Mouse (Mus musculus) urinary bladder, postnatal 4 days (tissue): ENCODE data around the gene Rcsd1.

ENCODE experiments used
- DNase-seq, 2 experiments: peaks; one replicate each; pipeline ENCODE4 v3.0.0; 2021 to 2022; ENCODE audit warnings: low spot score in 2 of 2

Gene Rcsd1

DNA sequence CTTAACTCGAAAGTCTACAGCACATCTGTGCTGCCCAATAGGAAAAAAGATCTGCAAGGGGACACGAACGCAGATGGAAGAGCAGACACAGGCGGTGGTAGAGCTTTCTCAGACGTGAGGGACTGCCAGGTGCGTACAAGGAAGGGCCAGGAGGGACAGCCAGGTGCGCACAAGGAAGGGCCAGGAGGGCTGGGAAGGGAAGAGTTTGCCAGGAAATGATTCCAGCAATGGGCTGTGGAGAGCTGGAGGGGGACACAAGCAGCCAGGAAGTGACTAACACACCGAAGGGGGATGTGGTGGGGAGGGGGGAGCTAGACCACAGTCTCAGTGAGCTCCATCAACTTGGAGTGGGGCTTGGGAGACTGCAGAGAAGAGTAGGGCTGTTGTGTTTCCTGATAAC, 79.6 kb downstream of the Rcsd1 start:
- no peak for DNase-seq

DNA sequence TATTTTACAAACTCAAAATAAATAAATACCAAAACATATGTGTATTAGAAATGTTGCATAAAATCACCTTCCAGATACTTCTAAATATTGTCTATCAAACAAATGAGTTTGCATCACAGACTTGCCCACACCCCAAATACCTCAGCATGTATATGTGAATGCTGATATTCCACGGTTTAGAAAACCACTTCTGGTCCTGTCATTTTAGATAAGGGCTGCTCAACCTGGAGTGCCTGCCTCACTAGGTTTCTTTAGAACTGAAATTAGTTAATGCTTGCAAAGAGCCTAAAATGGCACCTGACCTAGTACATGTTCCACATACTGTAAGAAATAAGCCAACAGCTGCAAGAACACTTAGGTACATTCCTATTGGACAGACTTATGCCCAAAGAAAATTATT, 81.0 kb downstream of the Rcsd1 start:
- DNase-seq, result no peak

DNA sequence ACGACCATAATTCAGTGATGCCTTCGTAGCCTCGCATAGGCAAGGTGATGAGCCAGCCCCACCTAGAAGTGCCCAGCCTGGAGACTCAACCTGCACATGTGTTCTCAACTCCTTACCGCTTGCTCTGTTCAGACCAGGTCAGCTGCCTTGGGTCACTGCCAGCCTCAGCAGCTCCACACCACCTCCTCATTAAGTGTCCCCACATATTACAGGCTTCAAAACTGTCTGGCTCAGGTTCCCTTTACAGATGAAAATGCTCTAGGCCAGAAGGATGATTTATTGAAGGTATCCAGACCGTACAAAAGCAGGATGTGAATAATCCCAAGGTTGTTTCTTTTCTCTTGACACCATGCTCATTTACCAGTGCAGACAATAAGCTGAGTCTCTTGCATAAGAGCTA, 83.7 kb downstream of the Rcsd1 start:
- no peak for DNase-seq

DNA sequence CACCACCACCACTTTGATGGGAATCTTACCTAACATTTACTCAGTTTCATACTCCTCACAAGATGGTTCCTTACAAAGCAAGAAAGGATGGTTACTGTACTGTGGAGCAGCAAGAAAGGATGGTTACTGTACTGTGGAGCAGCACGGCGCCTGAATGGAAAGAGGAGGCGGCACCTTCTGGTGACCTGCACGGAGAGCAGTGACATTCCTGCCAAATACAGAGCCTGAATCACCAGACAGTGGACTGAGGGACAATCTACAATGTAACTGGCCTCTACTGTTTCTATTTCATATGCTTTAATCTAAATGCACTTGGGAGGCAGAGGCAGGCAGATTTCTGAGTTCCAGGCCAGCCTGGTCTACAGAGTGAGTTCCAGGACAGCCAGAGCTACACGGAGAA, 84.5 kb downstream of the Rcsd1 start:
- DNase-seq, result no peak

DNA sequence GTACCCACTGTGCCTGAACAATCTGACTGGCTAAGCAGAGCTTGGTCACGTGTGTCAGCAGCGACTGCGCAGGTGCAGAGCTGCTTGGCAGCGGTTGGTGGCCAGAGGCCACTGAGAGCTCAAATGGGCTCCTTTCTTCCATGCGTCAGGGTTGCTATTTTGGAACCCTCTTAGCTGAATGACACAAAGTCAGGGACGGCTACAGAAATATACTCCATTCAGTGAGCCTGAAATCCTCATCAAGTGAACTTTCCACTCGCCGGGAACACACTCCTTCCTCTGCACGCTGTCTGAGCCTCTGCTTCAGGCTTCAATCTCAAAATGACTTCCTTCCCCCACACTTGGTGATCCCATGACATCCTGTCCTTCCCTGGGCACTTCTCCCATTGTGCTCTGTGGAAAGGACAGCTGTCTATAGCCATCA, 91.3 kb downstream of the Rcsd1 start:
- DNase-seq, result no peak

DNA sequence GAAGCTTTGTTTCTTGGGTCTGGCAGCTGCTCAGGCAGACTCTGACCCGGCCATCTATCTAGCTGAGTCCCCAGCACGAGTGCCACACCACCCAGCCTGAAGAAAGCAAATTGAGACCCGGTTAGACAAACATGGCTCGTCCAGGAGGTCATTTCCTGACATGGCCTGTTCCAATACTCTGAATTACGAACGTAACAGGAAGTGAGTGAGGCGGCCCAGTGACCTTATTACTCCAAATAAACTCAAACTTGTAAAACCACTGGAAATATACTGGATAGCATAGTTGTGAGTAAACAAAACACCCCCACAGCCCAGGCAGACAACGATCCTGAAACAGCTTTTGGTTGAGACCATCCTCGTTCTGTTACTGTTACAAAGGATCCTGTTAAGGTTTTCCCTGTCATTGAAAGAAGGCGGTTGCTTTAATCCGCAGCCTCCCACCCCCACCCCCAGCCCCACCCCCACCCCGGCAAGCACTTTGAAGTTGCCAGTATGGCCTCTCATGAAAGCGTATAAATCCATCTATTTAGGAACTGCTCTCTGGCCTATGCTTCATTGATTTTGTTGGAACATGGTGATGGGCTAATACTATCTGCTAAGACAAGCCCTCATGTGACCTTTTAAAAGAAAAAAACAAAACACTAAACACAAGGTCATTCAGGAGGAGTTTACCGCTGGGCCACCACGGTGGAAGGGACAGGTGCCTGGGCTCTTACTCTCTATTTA, 92.2 kb downstream of the Rcsd1 start:
- no peak for DNase-seq

DNA sequence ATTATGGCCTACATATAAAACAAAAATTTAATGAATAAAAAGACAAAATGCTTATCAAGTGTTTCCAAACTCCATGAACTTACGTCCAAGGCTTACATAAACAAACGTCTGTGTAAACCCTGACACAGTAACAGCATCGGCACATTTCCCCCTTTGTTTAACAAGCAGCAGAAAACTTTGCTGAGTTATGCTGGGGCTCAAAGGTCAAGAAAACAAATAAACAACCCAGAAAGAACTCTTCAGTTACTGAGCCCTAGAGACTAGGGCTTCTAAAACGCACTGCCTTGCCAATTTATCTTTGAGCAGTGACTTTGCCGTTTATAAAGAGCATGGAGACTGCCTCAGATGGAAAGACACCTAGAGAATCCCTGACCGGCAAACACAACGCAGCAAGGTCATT, 92.9 kb downstream of the Rcsd1 start:
- DNase-seq, result no peak

DNA sequence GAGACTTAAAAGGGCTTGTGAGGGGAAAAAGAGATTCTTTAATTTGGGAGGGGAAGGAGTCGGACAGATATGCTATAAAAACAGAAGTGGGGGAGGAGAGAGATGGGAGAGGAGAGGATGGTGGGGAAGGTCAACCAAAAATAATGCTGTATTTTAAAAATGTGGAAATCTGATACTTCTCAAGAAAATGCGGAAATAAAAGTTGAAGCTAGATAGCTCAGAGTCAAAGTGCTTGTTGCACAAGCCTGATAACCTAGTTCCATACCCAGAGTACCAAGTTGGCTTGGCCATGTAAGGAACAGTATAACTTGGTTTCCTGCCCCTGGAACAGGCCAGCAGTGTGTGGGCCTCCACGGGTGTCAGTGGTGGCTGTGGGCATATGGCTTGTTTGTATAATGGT, 94.8 kb downstream of the Rcsd1 start:
- DNase-seq, result no peak

DNA sequence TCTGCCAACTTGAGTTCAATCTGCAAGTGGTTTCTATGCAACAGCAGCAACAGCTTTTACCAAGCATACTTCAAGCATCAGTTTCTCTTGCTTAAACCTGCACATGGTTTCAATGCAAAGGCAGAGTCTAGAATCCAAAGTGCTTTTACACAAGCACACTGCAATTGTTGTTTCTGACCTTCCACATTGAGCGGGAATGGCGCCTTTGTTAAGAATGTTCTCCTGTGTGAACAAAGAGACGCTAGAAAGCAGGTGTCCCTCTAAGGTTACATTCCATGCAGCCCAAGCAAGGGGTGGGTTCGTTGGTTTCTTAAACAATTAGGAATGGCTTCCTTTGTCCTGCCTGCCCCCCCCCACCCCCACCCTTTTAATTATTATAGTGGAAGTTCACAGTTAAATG, 95.6 kb downstream of the Rcsd1 start:
- DNase-seq, result no peak

DNA sequence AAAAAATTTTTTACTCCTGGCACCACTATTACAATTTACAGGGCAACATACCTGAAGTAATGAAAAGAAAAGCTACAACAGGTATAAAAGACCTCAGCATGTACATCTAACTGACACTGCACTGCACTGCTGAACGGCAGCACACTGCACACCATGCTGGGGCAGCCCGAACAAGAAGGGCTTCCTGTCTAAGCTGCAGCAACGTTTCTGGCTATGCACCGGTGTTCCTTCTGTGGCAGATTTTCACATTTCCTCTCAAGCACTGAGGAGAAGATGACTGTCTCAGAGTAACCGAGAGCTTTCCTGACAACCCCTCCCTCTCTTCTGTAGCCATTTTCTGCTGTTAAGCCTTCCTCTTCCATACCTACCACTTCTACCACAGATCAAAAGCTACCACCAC, 96.8 kb downstream of the Rcsd1 start:
- no peak for DNase-seq

DNA sequence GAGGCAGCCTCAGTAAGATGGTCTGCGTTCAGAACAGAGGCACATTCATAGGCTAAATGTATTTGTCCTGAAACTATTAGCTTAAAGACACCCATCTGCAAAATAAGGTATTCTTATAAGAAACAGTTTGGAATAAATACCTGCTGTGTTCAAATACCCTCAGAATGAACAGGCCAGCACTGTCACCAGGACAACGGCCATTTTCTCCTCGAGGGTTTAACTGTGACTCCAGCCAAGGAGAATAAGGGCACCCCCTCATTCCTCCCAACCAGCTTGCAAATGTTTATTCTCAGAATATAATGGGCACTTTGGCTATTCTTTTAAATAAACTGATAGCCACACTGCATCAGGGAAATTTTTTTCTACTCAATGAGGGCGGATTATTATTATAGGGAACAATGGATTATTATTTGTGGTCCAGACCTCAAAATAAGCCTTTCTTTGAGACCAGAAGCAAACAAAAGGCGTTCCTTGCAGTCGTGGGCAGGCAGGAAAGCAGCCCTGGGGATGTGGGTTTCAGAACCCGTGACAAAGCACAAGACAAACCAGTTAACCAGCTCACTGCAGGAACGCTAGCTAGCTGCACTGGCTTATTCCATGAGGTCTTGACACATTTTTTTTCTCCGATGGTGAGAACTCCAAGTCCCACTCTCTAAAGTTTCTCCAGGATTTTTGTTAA, 99.1 kb downstream of the Rcsd1 start:
- no peak for DNase-seq

DNA sequence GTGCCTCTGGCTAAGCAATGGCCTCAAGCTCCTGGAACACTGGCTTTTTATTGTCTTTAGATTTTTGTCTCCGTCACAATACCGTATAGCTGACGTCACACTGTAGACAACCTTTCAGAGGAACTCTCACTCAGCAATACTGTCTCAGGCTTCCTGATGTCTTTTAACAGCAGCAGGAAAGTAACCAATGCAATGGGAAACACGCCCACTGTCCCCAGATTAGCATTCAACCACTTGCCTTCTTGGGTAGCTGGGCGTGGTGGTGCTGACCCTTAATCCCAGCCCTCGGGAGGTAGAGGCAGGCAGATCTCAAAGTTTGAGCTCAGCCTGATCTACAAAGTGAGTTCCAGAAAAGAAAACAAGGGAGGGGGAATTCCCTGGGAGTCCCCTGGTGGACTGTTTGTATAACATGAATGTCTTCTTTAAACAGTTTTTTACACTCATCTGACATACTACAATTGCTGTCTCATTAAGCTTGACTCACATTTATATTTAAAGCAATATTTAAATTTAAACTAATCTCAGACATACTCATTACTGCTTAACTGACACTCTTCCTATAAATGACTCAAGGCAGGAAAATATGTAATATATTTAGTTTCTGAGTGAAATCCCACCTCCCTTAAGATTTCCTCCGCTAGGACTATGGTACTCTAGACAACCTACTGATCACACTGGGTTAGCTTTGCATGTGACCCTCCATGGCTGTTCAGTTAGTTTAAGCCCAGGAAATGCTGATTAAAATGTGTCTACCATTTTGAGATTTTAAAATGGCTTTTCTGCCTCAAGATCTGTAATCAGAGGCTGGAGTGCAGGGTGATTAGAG, 99.8 kb downstream of the Rcsd1 start:
- no peak for DNase-seq

DNA sequence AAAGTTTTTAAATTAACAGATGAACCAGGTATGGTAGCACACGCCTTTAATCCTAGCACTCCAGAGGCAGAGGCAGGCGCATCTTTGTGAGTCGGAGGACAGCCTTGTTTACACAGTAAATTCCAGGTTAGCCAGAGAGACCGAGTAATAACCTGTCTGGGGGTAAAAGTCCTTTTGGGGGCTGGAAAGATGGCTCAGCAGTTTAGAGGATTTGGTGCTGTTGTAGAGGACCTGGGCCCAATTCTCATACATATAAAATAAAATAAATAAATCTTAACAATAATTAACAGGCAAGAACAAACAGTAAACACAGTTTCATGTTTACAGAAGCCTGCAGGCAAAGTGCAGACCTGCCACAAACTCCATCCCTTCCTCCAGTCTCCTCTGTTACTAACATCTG, 100.7 kb downstream of the Rcsd1 start:
- no peak for DNase-seq

DNA sequence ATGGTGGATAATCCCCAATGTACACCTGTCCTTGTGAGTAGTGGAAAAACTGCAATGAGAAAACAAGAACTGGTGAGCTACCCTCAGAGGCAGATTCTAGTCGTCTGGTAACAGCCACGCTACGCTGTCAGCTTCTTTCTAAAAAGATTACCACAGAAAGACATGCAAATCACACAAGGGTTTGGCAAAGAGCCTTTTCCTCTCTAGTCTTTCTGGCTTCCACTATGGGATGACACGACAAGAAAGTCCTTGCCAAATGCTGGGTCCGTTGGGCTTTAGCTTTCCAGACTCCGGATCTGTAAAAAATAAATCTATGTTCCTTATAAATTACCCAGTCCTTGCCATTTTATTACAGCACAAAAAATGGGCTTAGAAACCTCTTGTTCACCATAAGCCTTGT, 103.8 kb downstream of the Rcsd1 start:
- DNase-seq, result no peak

DNA sequence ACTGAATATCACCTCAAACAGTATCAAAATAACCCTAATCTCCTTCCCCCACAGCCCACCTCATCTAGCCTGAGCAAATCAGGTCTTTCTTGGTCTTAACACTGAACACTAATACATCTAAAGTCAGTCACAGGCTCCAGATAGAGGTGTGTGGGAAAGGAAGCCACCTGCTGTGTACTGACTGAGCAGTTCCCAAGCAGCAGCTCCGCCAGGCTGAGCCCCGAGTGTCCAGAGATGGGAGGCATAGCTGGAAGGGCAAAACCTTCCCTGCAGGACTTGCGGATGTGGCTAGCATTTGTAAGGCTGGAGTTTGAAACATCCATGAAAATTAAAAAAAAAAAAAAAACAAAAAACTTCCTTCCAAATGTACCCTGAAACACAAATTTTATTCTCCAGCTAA, 104.4 kb downstream of the Rcsd1 start:
- no peak for DNase-seq

DNA sequence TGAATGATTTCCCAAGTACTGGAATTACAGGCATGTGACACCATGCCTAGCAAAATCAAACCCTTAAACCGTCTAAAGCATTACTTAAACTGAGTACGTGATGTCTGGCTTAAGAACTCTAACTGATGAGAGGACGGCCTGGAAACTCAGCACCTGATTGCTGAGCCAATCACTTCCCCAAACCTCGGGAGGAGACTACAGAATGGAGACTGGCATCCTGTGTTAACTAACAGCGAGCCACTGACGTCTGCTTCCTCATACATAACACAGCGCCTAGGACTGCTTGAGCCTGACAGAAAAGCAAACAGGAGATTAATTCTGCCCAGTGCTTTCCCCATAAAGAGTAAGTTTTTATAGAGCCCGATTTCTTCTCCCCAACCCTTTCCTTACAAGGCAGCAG, 105.4 kb downstream of the Rcsd1 start:
- DNase-seq, result no peak

DNA sequence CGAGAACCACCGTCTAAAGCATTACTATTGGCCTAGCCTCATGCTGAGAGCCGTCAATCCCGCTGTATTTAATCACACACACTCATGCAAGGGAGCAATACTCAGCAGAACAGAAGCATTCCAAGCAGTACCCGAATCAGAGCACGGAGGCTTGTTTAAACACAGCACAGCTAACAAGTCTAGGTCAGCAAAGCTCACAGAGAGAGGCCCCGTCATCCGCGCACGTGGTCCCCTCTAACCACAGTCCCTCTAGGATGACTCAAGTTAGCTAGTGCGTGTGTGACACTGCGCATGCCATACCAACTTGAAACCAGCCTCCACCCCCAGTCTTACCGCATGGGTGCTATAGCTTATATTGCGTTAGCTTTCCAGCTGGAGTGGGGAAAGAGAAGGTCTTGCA, 106.3 kb downstream of the Rcsd1 start:
- DNase-seq, result no peak

DNA sequence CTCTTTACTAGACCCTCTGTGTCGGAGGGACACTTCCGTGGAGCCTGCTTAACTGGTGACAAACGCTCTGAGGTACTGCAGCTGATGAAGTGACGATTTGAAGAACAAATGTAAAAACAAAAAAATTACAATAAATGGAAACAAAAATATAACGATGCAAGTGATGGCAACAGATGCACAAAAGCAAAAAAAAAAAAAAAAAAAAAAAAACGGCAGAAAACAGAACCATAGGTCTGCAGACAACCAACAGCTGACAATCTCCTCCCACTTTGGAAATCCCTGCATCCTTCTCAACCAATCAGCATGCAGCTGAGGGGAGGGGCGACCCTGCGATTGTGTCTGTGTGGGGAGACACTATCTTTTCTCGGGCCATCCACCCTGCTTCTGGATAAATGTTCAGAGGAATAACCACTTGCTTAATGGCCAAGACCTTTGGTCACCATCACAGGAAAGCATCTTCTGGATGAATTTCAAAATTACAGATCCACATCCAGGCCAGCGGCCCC, 107.7 kb downstream of the Rcsd1 start:
- no peak for DNase-seq
